In the genomic region with DNA sequence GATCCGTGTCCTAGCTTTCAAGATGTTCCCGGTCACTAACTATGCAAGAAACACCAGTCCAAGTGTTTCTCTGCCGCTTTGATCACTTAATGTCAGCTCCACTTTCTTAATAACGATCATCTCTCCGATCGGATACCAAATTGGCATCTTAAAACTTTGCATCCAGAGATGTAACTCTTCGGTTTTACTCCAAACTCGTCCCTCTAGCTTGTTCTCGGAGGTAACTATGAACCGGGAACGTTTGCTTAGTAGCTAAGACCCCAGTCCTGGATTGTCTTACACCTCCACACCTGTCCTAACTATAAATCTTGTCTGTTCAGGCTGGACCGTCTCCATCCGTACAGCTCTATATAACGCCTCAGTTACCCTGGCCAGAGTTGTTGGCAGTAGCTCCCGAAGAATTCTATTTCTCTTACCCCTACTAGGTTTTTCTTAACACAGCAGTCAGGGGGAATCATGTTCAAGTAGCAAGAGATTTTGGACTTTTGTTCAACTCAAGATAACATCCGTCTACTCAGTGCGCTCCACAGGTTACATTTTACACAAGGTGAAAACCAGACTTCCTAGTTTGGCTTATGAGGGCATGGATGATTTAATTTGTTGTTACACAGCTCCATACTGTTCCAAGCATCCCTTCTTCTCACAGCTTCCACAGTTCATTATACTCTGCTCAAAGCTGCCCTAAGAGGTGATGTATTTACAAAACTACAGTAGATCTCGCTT, we compare ENCODE assay signal across 8 mouse cellular contexts. TPM values are rescaled to one million over a fixed set of nuclear protein-coding genes. Genes with fewer than 3 reads are reported as not detected.
DNase-seq lines count a peak whose midpoint lies in the region; ATAC-seq and TF ChIP-seq lines count a peak whose summit lies in the region.

No protein-coding gene starts in this region.

- DNase-seq in adrenal gland, postnatal 14 days, result peak; percentile 18
- no peak for DNase-seq in adrenal gland, adult 8-10 months
- DNase-seq in thymus, postnatal 0 days (ENCODE audit: low spot score), result peak; percentile 23
- DNase-seq in thymus, postnatal 4 days, result no peak
- DNase-seq in hindbrain, embryonic 11.5 days (ENCODE audit: low spot score), result peak; percentile 15
- DNase-seq in liver, postnatal 0 days, result no peak
- DNase-seq in B cell, adult 2 months, result no peak
- no peak for DNase-seq in ovary, adult 18-20 months (ENCODE audit: low spot score)

- no peak for TF ChIP-seq CTCF in liver, postnatal 0 days (IDR thresholded peaks at IDR 0.05; ENCODE audit: low read depth)

- H3K27ac ChIP-seq in hindbrain, embryonic 11.5 days (ENCODE audit: low read depth, low read length), result peak overlapping the region; percentile 98
- peak overlapping the region; percentile 100 for H3K27ac ChIP-seq in liver, postnatal 0 days (ENCODE audit: low read depth)

- TF ChIP-seq EP300 in liver, postnatal 0 days (IDR thresholded peaks at IDR 0.05; ENCODE audit: low read depth), result no peak

- H3K9ac ChIP-seq in hindbrain, embryonic 11.5 days (ENCODE audit: low read depth, low read length), result peak overlapping the region; percentile 99
- H3K9ac ChIP-seq in liver, postnatal 0 days (replicated peaks), result peak overlapping the region; percentile 99

- H3K4me3 ChIP-seq in hindbrain, embryonic 11.5 days (ENCODE audit: low read depth, low read length), result peak overlapping the region; percentile 98
- H3K4me3 ChIP-seq in liver, postnatal 0 days (ENCODE audit: low read depth, low read length), result peak overlapping the region; percentile 98

- WGBS in hindbrain, embryonic 11.5 days, result 14% methylated on average over 18 of the region's 18 CpGs
- WGBS in liver, postnatal 0 days (ENCODE audit: insufficient replicate concordance), result 7% methylated on average over 18 of the region's 18 CpGs

- no peaks in the 10 kb centered on the region for H3K27me3 ChIP-seq in hindbrain, embryonic 11.5 days (ENCODE audit: control insufficient read depth, insufficient read depth, low read length)
- no peaks in the 10 kb centered on the region for H3K27me3 ChIP-seq in liver, postnatal 0 days (ENCODE audit: insufficient read depth, low read length)

- H3K4me1 ChIP-seq in hindbrain, embryonic 11.5 days (replicated peaks; ENCODE audit: control insufficient read depth, insufficient read depth, low read length), result 0 out of 2 replicates have a peak, but pooled peaks cover 3% of the 10 kb centered on the region
- peaks cover 25% of the 10 kb centered on the region for H3K4me1 ChIP-seq in liver, postnatal 0 days (ENCODE audit: insufficient read depth)

- H3K9me3 ChIP-seq in hindbrain, embryonic 11.5 days (ENCODE audit: control insufficient read depth, low read length), result no peaks in the 10 kb centered on the region
- no peaks in the 10 kb centered on the region for H3K9me3 ChIP-seq in liver, postnatal 0 days (ENCODE audit: low read length)

- peak; percentile 37; the same call in 1 of the 2 replicates for ATAC-seq in hindbrain, embryonic 11.5 days (ENCODE audit: low FRiP score)
- ATAC-seq in liver, postnatal 0 days, result no peak

- no peaks in the 10 kb centered on the region for H3K36me3 ChIP-seq in hindbrain, embryonic 11.5 days (ENCODE audit: control insufficient read depth, insufficient read depth, low read length)
- no peaks in the 10 kb centered on the region for H3K36me3 ChIP-seq in liver, postnatal 0 days (replicated peaks; ENCODE audit: insufficient read depth, low read length)

- H3K4me2 ChIP-seq in hindbrain, embryonic 11.5 days (replicated peaks; ENCODE audit: low read depth, low read length), result peak overlapping the region; percentile 63
- H3K4me2 ChIP-seq in liver, postnatal 0 days (ENCODE audit: low read depth, low read length), result peak overlapping the region; percentile 78

RNA-seq across cellular contexts. Expression of a gene that starts 2.8 kb away (rescaled TPM):
- total RNA-seq in adrenal gland, postnatal 14 days (2021), result 107 and 118 TPM in 2 replicates
- total RNA-seq in adrenal gland, adult 8-10 months (2022), result 100 to 1,000 TPM; 109 to 126 (median 119) TPM
- 93.7 and 109 TPM in 2 replicates for polyA plus RNA-seq in thymus, postnatal 0 days (2015; fragmentation: Nextera tagmentation; extraction: Ambion mirVana)
- polyA plus RNA-seq in hindbrain, embryonic 11.5 days (2014; fragmentation: Nextera tagmentation; extraction: Ambion mirVana), result 67.8 and 68.1 TPM in 2 replicates
- 30.3 and 31.2 TPM in 2 replicates for polyA plus RNA-seq in liver, postnatal 0 days (2015; fragmentation: Nextera tagmentation; extraction: Ambion mirVana)

Comparison
In these comparisons a context has a peak if more than half of its experiments do, and no peak if none do; other contexts are left out.
1. DNase-seq: peak in adrenal gland, postnatal 14 days (single experiment), thymus, postnatal 0 days (single experiment) and hindbrain, embryonic 11.5 days (single experiment); none in adrenal gland, adult 8-10 months (single experiment), thymus, postnatal 4 days (single experiment), liver, postnatal 0 days (single experiment), B cell, adult 2 months (0 of 2) and ovary, adult 18-20 months (single experiment).